Mouse (Mus musculus): ENCODE measurements around the gene Ttll8. TPM values are rescaled to one million over a fixed set of nuclear protein-coding genes. Genes with fewer than 3 reads are reported as not detected.
A peak's percentile ranks its signal among the peaks of the same experiment; 100 is the strongest.

Ttll8 gene
- polyA plus RNA-seq, 1 experiment from 2014 or later = not detected

- Histone ChIP-seq H3K4me1 (replicated peaks; ENCODE audit: control insufficient read depth, insufficient read depth, low read length) (no peaks in the 10 kb centered on the region), H3K9ac (ENCODE audit: low read depth, low read length) (no peak overlapping the region), H3K4me3 (ENCODE audit: low read depth, low read length) (no peak overlapping the region), H3K27ac (ENCODE audit: low read depth, low read length) (no peak overlapping the region), H3K4me2 (replicated peaks; ENCODE audit: low read depth, low read length) (no peak overlapping the region), H3K9me3 (ENCODE audit: control insufficient read depth, low read length) (no peaks in the 10 kb centered on the region), H3K36me3 (ENCODE audit: control insufficient read depth, insufficient read depth, low read length) (no peaks in the 10 kb centered on the region), H3K27me3 (ENCODE audit: control insufficient read depth, insufficient read depth, low read length) (no peaks in the 10 kb centered on the region)
- ATAC-seq (ENCODE audit: low FRiP score) (no peak), DNase-seq (ENCODE audit: low spot score) (no peak)
- WGBS = 79% methylated on average over 6 of the region's 6 CpGs
These were observed 98.3 kb downstream of the Ttll8 start for GRCm38 (mm10) chr15:88855896-88856417.

GRCm38 (mm10) chr15:88854969-88855830, 99.0 kb downstream of the Ttll8 start:
- no peak overlapping the region for H3K27ac ChIP-seq (ENCODE audit: low read depth, low read length)
- H3K9ac ChIP-seq (ENCODE audit: low read depth, low read length) = no peak overlapping the region
- ATAC-seq (ENCODE audit: low FRiP score) = no peak
- no peak overlapping the region for H3K4me3 ChIP-seq (ENCODE audit: low read depth, low read length)
- H3K27me3 ChIP-seq (ENCODE audit: control insufficient read depth, insufficient read depth, low read length) = no peaks in the 10 kb centered on the region
- WGBS = 78% methylated on average over 15 of the region's 15 CpGs
- no peaks in the 10 kb centered on the region for H3K9me3 ChIP-seq (ENCODE audit: control insufficient read depth, low read length)
- no peak overlapping the region for H3K4me2 ChIP-seq (replicated peaks; ENCODE audit: low read depth, low read length)
- DNase-seq (ENCODE audit: low spot score) = no peak
- H3K4me1 ChIP-seq (replicated peaks; ENCODE audit: control insufficient read depth, insufficient read depth, low read length) = no peaks in the 10 kb centered on the region
- no peaks in the 10 kb centered on the region for H3K36me3 ChIP-seq (ENCODE audit: control insufficient read depth, insufficient read depth, low read length)

GRCm38 (mm10) chr15:88854119-88854968, 99.9 kb downstream of the Ttll8 start:
- Histone ChIP-seq H3K4me1 (replicated peaks; ENCODE audit: control insufficient read depth, insufficient read depth, low read length) (no peaks in the 10 kb centered on the region), H3K4me2 (replicated peaks; ENCODE audit: low read depth, low read length) (no peak overlapping the region), H3K36me3 (ENCODE audit: control insufficient read depth, insufficient read depth, low read length) (no peaks in the 10 kb centered on the region), H3K27ac (ENCODE audit: low read depth, low read length) (0 out of 2 replicates have a peak overlapping the region, but pooled peaks have one; percentile 24), H3K27me3 (ENCODE audit: control insufficient read depth, insufficient read depth, low read length) (no peaks in the 10 kb centered on the region), H3K9ac (ENCODE audit: low read depth, low read length) (no peak overlapping the region), H3K4me3 (ENCODE audit: low read depth, low read length) (no peak overlapping the region), H3K9me3 (ENCODE audit: control insufficient read depth, low read length) (no peaks in the 10 kb centered on the region)
- ATAC-seq (ENCODE audit: low FRiP score) (no peak), DNase-seq (ENCODE audit: low spot score) (no peak)
- 71% methylated on average over 6 of the region's 6 CpGs for WGBS

GRCm38 (mm10) chr15:88853106-88853505, 101.1 kb downstream of the Ttll8 start:
- Histone ChIP-seq H3K4me2 (replicated peaks; ENCODE audit: low read depth, low read length) (no peak overlapping the region), H3K27me3 (ENCODE audit: control insufficient read depth, insufficient read depth, low read length) (no peaks in the 10 kb centered on the region), H3K9me3 (ENCODE audit: control insufficient read depth, low read length) (no peaks in the 10 kb centered on the region), H3K4me3 (ENCODE audit: low read depth, low read length) (no peak overlapping the region), H3K36me3 (ENCODE audit: control insufficient read depth, insufficient read depth, low read length) (no peaks in the 10 kb centered on the region), H3K27ac (ENCODE audit: low read depth, low read length) (no peak overlapping the region), H3K9ac (ENCODE audit: low read depth, low read length) (no peak overlapping the region), H3K4me1 (replicated peaks; ENCODE audit: control insufficient read depth, insufficient read depth, low read length) (no peaks in the 10 kb centered on the region)
- 86% methylated on average over 9 of the region's 9 CpGs for WGBS
- ATAC-seq (ENCODE audit: low FRiP score) (no peak), DNase-seq (ENCODE audit: low spot score) (no peak)

- Histone ChIP-seq H3K9ac (ENCODE audit: low read depth, low read length) (no peak overlapping the region), H3K36me3 (ENCODE audit: control insufficient read depth, insufficient read depth, low read length) (no peaks in the 10 kb centered on the region), H3K27me3 (ENCODE audit: control insufficient read depth, insufficient read depth, low read length) (no peaks in the 10 kb centered on the region), H3K27ac (ENCODE audit: low read depth, low read length) (no peak overlapping the region), H3K4me3 (ENCODE audit: low read depth, low read length) (no peak overlapping the region), H3K4me1 (replicated peaks; ENCODE audit: control insufficient read depth, insufficient read depth, low read length) (no peaks in the 10 kb centered on the region), H3K4me2 (replicated peaks; ENCODE audit: low read depth, low read length) (no peak overlapping the region), H3K9me3 (ENCODE audit: control insufficient read depth, low read length) (no peaks in the 10 kb centered on the region)
- no peak for DNase-seq (ENCODE audit: low spot score)
- ATAC-seq (ENCODE audit: low FRiP score) = no peak
- WGBS = 90% methylated on average over 10 of the region's 10 CpGs
These were observed 102.6 kb downstream of the Ttll8 start for GRCm38 (mm10) chr15:88851507-88852149.

GRCm38 (mm10) chr15:88851076-88851475, 103.1 kb downstream of the Ttll8 start:
- WGBS = 60% methylated on average over 3 of the region's 3 CpGs
- no peaks in the 10 kb centered on the region for H3K36me3 ChIP-seq (ENCODE audit: control insufficient read depth, insufficient read depth, low read length)

GRCm38 (mm10) chr15:88850146-88850826, 103.9 kb downstream of the Ttll8 start:
- no peaks in the 10 kb centered on the region for H3K27me3 ChIP-seq (ENCODE audit: control insufficient read depth, insufficient read depth, low read length)
- H3K27ac ChIP-seq (ENCODE audit: low read depth, low read length) = no peak overlapping the region
- ATAC-seq (ENCODE audit: low FRiP score) (no peak), DNase-seq (ENCODE audit: low spot score) (no peak)
- H3K36me3 ChIP-seq (ENCODE audit: control insufficient read depth, insufficient read depth, low read length) = no peaks in the 10 kb centered on the region
- no peaks in the 10 kb centered on the region for H3K9me3 ChIP-seq (ENCODE audit: control insufficient read depth, low read length)
- H3K9ac ChIP-seq (ENCODE audit: low read depth, low read length) = no peak overlapping the region
- 60% methylated on average over 10 of the region's 10 CpGs for WGBS
- H3K4me3 ChIP-seq (ENCODE audit: low read depth, low read length) = no peak overlapping the region
- no peaks in the 10 kb centered on the region for H3K4me1 ChIP-seq (replicated peaks; ENCODE audit: control insufficient read depth, insufficient read depth, low read length)
- no peak overlapping the region for H3K4me2 ChIP-seq (replicated peaks; ENCODE audit: low read depth, low read length)

More at GRCm38 (mm10) chr15:88851076-88851475, 103.1 kb downstream of the Ttll8 start:
- H3K4me3 ChIP-seq (ENCODE audit: low read depth, low read length) = no peak overlapping the region
- H3K4me2 ChIP-seq (replicated peaks; ENCODE audit: low read depth, low read length) = no peak overlapping the region
- H3K27me3 ChIP-seq (ENCODE audit: control insufficient read depth, insufficient read depth, low read length) = no peaks in the 10 kb centered on the region
- H3K9me3 ChIP-seq (ENCODE audit: control insufficient read depth, low read length) = no peaks in the 10 kb centered on the region
- H3K4me1 ChIP-seq (replicated peaks; ENCODE audit: control insufficient read depth, insufficient read depth, low read length) = no peaks in the 10 kb centered on the region
- no peak for DNase-seq (ENCODE audit: low spot score)
- no peak for ATAC-seq (ENCODE audit: low FRiP score)
- no peak overlapping the region for H3K27ac ChIP-seq (ENCODE audit: low read depth, low read length)
- H3K9ac ChIP-seq (ENCODE audit: low read depth, low read length) = no peak overlapping the region

- Histone ChIP-seq H3K27ac (ENCODE audit: low read depth, low read length) (no peak overlapping the region), H3K9me3 (ENCODE audit: control insufficient read depth, low read length) (no peaks in the 10 kb centered on the region), H3K4me1 (replicated peaks; ENCODE audit: control insufficient read depth, insufficient read depth, low read length) (no peaks in the 10 kb centered on the region), H3K27me3 (ENCODE audit: control insufficient read depth, insufficient read depth, low read length) (no peaks in the 10 kb centered on the region), H3K4me3 (ENCODE audit: low read depth, low read length) (no peak overlapping the region), H3K9ac (ENCODE audit: low read depth, low read length) (no peak overlapping the region), H3K36me3 (ENCODE audit: control insufficient read depth, insufficient read depth, low read length) (no peaks in the 10 kb centered on the region), H3K4me2 (replicated peaks; ENCODE audit: low read depth, low read length) (no peak overlapping the region)
- WGBS = 88% methylated on average over 2 of the region's 2 CpGs
- ATAC-seq (ENCODE audit: low FRiP score) (no peak), DNase-seq (ENCODE audit: low spot score) (no peak)
These were observed 104.6 kb downstream of the Ttll8 start for GRCm38 (mm10) chr15:88849621-88850020.

Data from hindbrain, embryonic 11.5 days (tissue).